Mouse (Mus musculus) stomach, embryonic 15.5 days (tissue): ENCODE results near the gene Gm10282. TPM values are rescaled to one million over a fixed set of nuclear protein-coding genes. Genes with fewer than 3 reads are reported as not detected.

Source experiments
- ATAC-seq: fragments of 200-750 bp; cut with Nextera tagmentation; 2 replicates; pipeline ENCODE4 v1.8.0; 2017; ENCODE audit warnings: low read depth, moderate number of reproducible peaks, moderate TSS enrichment; ENCODE audit not compliant: insufficient read depth, low FRiP score
- H3K27ac ChIP-seq: fragments of 300-500 bp; sonication (generic); 2 replicates; pipeline ENCODE4 v1.5.1; 2015; ENCODE audit warnings: mild to moderate bottlenecking, inconsistent platforms
- H3K27me3 ChIP-seq: fragments of 300-500 bp; sonication (generic); replicated peaks from 2 replicates; pipeline ENCODE4 v1.6.1; 2015; ENCODE audit warnings: inconsistent platforms
- H3K36me3 ChIP-seq: fragments of 300-500 bp; sonication (generic); 2 replicates; pipeline ENCODE4 v1.6.1; 2015; ENCODE audit warnings: inconsistent platforms
- H3K4me1 ChIP-seq: fragments of 300-500 bp; sonication (generic); 2 replicates; pipeline ENCODE4 v1.6.1; 2015; ENCODE audit warnings: inconsistent platforms
- H3K4me2 ChIP-seq: fragments of 300-500 bp; sonication (generic); 2 replicates; pipeline ENCODE4 v1.6.1; 2015; ENCODE audit warnings: mild to moderate bottlenecking, inconsistent platforms
- H3K4me3 ChIP-seq: fragments of 300-500 bp; sonication (generic); replicated peaks from 2 replicates; pipeline ENCODE4 v1.5.1; 2015; ENCODE audit warnings: inconsistent platforms
- H3K9ac ChIP-seq: fragments of 300-500 bp; sonication (generic); 2 replicates; pipeline ENCODE4 v1.6.1; 2015; ENCODE audit warnings: inconsistent platforms
- H3K9me3 ChIP-seq: fragments of 300-500 bp; sonication (generic); 2 replicates; pipeline ENCODE4 v1.6.1; 2016; ENCODE audit warnings: inconsistent platforms
- WGBS: fragments of 180-500 bp; shearing (Covaris S2); methylation state at CpG from one replicate; pipeline ENCODE4 v1.1.7; 2015; 5-methylcytosine and 5-hydroxymethylcytosine counted together
- polyA plus RNA-seq: library from polyadenylated mRNA; unstranded; fragments of >200 nt; fragmentation: Nextera tagmentation; extraction: Ambion mirVana; gene quantifications from 2 replicates; pipeline ENCODE4 v1.2.1, GENCODE M21; 2015

Gm10282 gene
- polyA plus RNA-seq, 1 experiment from 2014 or later = 43.6 TPM

GRCm38 (mm10) chr8:72342556-72343300 is 37.7 kb upstream of the Gm10282 start:
- H3K27ac ChIP-seq = no peak overlapping the region
- no peaks in the 10 kb centered on the region for H3K9me3 ChIP-seq
- 90% methylated on average over 5 of the region's 5 CpGs for WGBS
- no peaks in the 10 kb centered on the region for H3K27me3 ChIP-seq
- H3K4me1 ChIP-seq = no peaks in the 10 kb centered on the region
- H3K4me3 ChIP-seq = no peak overlapping the region
- peaks cover 44% of the 10 kb centered on the region for H3K36me3 ChIP-seq
- no peak overlapping the region for H3K9ac ChIP-seq
- ATAC-seq = no peak
- no peak overlapping the region for H3K4me2 ChIP-seq

GRCm38 (mm10) chr8:72337034-72337433 is 32.0 kb upstream of the Gm10282 start:
- H3K27ac ChIP-seq = no peak overlapping the region
- no peak for ATAC-seq
- H3K4me2 ChIP-seq = no peak overlapping the region
- no peaks in the 10 kb centered on the region for H3K9me3 ChIP-seq
- H3K4me3 ChIP-seq = no peak overlapping the region
- no peaks in the 10 kb centered on the region for H3K4me1 ChIP-seq
- no peaks in the 10 kb centered on the region for H3K27me3 ChIP-seq
- peaks cover 46% of the 10 kb centered on the region for H3K36me3 ChIP-seq
- H3K9ac ChIP-seq = no peak overlapping the region

- Histone ChIP-seq H3K9ac (no peak overlapping the region), H3K4me1 (no peaks in the 10 kb centered on the region), H3K4me3 (no peak overlapping the region), H3K27me3 (no peaks in the 10 kb centered on the region), H3K9me3 (no peaks in the 10 kb centered on the region), H3K36me3 (peaks cover 39% of the 10 kb centered on the region), H3K27ac (no peak overlapping the region), H3K4me2 (no peak overlapping the region)
- ATAC-seq = no peak
- WGBS = 58% methylated on average over 2 of the region's 2 CpGs
Measured at GRCm38 (mm10) chr8:72336273-72336672, 31.2 kb upstream of the Gm10282 start.

DNA sequence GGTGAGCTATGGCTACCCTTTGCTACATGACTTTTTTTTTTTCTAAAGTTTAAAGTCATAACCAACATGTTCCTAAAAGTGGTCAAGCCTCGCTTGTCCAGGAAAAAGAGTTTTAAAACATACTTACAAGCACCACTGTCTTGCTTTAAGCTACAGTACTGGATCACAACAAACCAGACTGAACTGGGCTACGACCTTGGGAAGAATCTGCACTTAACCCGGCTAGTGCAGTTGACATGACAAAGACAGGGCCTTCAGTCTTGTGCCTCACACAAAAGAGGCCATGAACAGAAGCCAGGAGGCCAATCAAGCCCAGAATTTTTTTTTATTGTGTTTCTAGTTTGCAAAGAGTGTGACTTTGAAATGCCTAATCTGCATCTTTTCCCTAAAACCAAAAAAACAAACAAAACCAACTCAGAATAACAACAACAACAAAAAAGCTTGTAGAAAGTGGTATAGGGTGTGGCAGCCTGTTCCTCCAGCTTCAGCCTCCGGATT is 29.1 kb upstream of the Gm10282 start:
- WGBS = 78% methylated on average over 4 of the region's 4 CpGs

DNA sequence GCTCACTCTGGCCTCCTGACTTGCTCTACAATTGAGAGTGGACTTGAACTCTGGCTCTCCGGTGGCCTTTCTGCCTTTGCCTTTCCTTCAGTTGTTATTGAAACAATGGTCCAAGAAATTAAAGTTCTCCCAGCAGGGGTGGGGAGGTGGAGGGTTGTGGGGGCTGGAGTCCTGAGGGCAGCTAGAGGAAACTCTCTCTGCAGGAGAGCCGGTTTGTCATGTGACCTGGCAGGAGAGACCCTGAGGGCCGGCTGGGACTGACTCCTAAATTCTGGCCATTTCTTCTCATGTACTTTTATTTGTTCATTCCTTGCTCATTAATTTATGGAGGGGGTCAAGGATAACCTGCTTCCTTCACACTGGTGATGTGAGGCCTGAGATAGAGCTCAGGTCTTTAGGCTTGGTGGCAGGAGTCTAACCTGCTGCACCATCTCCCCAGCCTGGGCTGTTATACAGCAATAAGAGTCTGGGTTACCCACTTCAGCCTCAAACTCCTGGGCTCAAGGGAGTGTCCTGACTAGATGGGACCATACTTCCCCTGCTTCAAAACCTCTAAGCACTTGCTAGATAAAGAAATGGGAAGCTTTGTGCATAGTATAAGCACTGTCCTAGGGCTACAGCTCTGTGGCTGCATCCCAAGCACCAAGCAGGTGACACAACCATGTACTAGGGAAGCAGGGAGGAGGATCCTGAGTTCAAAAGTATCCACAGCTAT is 28.5 kb upstream of the Gm10282 start:
- no peaks in the 10 kb centered on the region for H3K4me1 ChIP-seq
- no peaks in the 10 kb centered on the region for H3K9me3 ChIP-seq
- H3K36me3 ChIP-seq = peaks cover 15% of the 10 kb centered on the region; the same call in 1 of the 2 replicates
- no peak overlapping the region for H3K27ac ChIP-seq
- no peak for ATAC-seq
- H3K4me3 ChIP-seq = no peak overlapping the region
- no peak overlapping the region for H3K4me2 ChIP-seq
- WGBS = 49% methylated on average over 3 of the region's 3 CpGs
- H3K9ac ChIP-seq = no peak overlapping the region
- H3K27me3 ChIP-seq = no peaks in the 10 kb centered on the region

More for the DNA sequence above, 29.1 kb upstream of the Gm10282 start:
- H3K9me3 ChIP-seq = no peaks in the 10 kb centered on the region
- H3K4me1 ChIP-seq = no peaks in the 10 kb centered on the region
- H3K27me3 ChIP-seq = no peaks in the 10 kb centered on the region
- ATAC-seq = no peak
- H3K27ac ChIP-seq = no peak overlapping the region
- no peak overlapping the region for H3K4me2 ChIP-seq
- H3K9ac ChIP-seq = no peak overlapping the region
- H3K36me3 ChIP-seq = peaks cover 19% of the 10 kb centered on the region; the same call in 1 of the 2 replicates
- H3K4me3 ChIP-seq = no peak overlapping the region

- Histone ChIP-seq H3K27ac (no peak overlapping the region), H3K4me1 (no peaks in the 10 kb centered on the region), H3K36me3 (0 out of 2 replicates have a peak, but pooled peaks cover 4% of the 10 kb centered on the region), H3K9ac (no peak overlapping the region), H3K27me3 (no peaks in the 10 kb centered on the region), H3K4me3 (no peak overlapping the region), H3K4me2 (no peak overlapping the region), H3K9me3 (no peaks in the 10 kb centered on the region)
- 87% methylated on average over 4 of the region's 4 CpGs for WGBS
- no peak for ATAC-seq
Measured at GRCm38 (mm10) chr8:72331631-72332030, 26.6 kb upstream of the Gm10282 start.

DNA sequence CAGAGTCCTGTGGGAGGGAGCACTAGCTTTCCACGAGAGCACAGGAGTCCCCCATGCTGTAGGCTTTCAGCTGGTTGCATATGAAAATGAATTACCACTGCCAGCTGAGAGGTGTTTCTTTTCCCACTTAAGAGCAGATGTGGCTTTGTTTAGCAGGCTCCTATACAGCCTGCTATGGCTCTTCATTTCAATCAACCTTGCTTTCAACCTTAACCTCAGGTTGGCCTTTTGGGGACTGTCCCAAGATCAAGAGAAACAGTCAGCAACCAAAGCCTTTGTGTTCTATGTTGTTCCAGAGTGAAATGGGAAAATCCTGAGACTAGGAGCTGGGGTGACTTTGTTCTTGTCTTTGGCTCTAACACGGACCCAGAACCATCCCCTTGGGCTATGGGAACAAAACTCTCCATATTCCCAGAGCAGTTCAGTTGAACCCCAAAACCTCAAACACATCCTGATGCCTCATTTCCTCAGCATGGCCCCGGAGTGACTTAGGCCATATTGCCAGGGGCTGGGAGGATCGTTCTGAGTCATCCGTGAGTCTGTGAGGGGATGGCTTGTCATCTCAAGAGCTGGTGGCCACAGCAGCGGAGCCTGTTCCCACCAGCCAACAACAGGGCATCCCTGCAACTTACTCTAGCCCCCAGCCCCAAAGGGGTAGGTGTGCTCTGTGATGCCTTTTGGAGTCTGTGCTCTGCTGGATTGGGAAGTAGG is 25.9 kb upstream of the Gm10282 start:
- WGBS = 82% methylated on average over 6 of the region's 6 CpGs
- no peak overlapping the region for H3K4me3 ChIP-seq
- H3K9me3 ChIP-seq = no peaks in the 10 kb centered on the region
- H3K4me1 ChIP-seq = no peaks in the 10 kb centered on the region
- no peak for ATAC-seq
- H3K36me3 ChIP-seq = 0 out of 2 replicates have a peak, but pooled peaks cover 4% of the 10 kb centered on the region
- H3K9ac ChIP-seq = no peak overlapping the region
- H3K4me2 ChIP-seq = no peak overlapping the region
- no peak overlapping the region for H3K27ac ChIP-seq
- H3K27me3 ChIP-seq = no peaks in the 10 kb centered on the region

GRCm38 (mm10) chr8:72329116-72329515 is 24.1 kb upstream of the Gm10282 start:
- no peaks in the 10 kb centered on the region for H3K9me3 ChIP-seq
- H3K36me3 ChIP-seq = no peaks in the 10 kb centered on the region
- no peak overlapping the region for H3K4me3 ChIP-seq
- H3K4me2 ChIP-seq = no peak overlapping the region
- ATAC-seq = no peak
- no peaks in the 10 kb centered on the region for H3K27me3 ChIP-seq
- no peak overlapping the region for H3K9ac ChIP-seq
- H3K27ac ChIP-seq = no peak overlapping the region
- 92% methylated on average over 3 of the region's 3 CpGs for WGBS
- no peaks in the 10 kb centered on the region for H3K4me1 ChIP-seq

DNA sequence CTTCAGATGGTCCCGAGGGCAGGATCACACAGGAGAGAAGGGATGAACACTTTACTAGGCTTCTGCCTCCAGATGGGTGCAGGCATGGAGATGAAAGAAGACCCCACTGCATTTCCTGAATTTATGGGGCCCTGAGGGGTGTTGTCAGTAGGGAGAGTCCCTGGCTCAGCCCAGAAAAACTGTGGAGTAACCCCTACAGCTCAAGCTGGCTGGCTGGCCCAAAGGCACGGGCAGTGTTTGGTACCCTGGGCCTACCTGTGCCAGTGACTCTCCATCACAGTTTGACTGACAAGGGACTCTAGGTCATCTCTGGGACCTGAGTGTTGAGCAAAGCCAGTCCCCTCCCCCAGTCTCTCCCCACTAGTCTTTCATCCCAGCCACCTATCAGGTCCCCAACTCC is 19.6 kb upstream of the Gm10282 start:
- no peak overlapping the region for H3K4me2 ChIP-seq
- H3K36me3 ChIP-seq = no peaks in the 10 kb centered on the region
- no peaks in the 10 kb centered on the region for H3K9me3 ChIP-seq
- no peak overlapping the region for H3K27ac ChIP-seq
- peaks cover 19% of the 10 kb centered on the region for H3K27me3 ChIP-seq
- 71% methylated on average over 2 of the region's 2 CpGs for WGBS
- H3K4me3 ChIP-seq = no peak overlapping the region
- no peak overlapping the region for H3K9ac ChIP-seq
- peaks cover 10% of the 10 kb centered on the region for H3K4me1 ChIP-seq
- no peak for ATAC-seq

GRCm38 (mm10) chr8:72324036-72324706 is 19.1 kb upstream of the Gm10282 start:
- ATAC-seq = no peak
- Histone ChIP-seq H3K27ac (no peak overlapping the region), H3K4me3 (no peak overlapping the region), H3K4me1 (peaks cover 15% of the 10 kb centered on the region), H3K36me3 (no peaks in the 10 kb centered on the region), H3K4me2 (no peak overlapping the region), H3K27me3 (peaks cover 24% of the 10 kb centered on the region), H3K9ac (no peak overlapping the region), H3K9me3 (no peaks in the 10 kb centered on the region)
- 82% methylated on average over 10 of the region's 10 CpGs for WGBS

DNA sequence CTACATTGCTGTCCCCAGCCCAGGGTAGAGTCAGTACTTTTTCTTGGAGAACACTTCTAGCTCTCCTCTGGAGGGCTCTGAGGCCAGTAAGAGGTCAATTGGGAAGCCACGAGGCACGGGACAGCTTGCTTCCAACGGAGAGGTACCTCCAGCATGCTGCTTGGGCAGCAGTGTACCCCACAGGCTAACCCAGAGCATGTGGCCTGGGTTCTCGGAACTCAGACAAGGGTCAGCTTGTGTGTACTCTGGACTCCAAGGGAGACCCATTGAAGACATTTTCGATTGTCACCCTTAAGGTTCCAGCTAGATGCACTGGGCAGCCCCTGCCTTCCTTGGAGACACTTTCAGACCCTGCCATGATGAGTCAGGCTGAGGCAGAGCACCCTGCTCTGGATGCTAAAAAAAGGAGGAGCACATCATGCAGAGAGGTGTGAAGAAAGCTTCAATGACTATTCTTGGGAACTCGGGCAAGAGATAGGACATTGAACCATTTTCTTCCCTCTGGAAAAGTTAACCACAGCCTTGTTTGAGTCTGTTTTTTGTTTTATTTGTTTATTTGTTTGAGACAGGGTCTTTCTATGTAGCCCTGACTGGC is 18.2 kb upstream of the Gm10282 start:
- no peak for ATAC-seq
- Histone ChIP-seq H3K27me3 (peaks cover 25% of the 10 kb centered on the region), H3K4me3 (no peak overlapping the region), H3K27ac (no peak overlapping the region), H3K4me2 (no peak overlapping the region; the same call in 1 of the 2 replicates), H3K9ac (no peak overlapping the region), H3K9me3 (no peaks in the 10 kb centered on the region), H3K4me1 (peaks cover 16% of the 10 kb centered on the region), H3K36me3 (no peaks in the 10 kb centered on the region)
- whole genome bisulfite sequencing = 51% methylated on average over 6 of the region's 6 CpGs
